Mouse (Mus musculus): ENCODE results near the gene Hoxd12.

Gene Hoxd12

DNA sequence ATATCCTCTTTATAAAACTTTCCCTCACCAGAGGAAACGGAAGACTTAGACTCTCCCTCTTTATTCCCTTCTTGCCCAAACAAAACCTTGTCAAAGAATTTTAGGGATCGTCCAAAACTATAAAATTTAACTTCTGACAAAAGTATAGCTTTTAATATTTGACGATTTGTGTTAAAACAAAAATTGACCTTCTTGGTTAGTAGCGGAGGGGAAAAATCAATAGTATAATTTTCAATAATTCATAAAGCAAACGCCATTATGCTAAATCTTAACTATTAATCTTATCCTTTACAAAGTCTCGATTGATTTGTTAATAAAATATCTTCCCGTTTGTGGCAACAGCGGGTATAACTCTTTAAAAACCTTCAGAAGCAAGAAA, 15.5 kb downstream of the Hoxd12 start:
- in situ Hi-C loops (cut with MboI; ENCODE audit: unreplicated experiment in 2 of 2) = loop anchor here (25.0 kb wide), 2 partner anchors 1072 to 1272 kb away; no protein-coding TSS in a partner anchor

DNA sequence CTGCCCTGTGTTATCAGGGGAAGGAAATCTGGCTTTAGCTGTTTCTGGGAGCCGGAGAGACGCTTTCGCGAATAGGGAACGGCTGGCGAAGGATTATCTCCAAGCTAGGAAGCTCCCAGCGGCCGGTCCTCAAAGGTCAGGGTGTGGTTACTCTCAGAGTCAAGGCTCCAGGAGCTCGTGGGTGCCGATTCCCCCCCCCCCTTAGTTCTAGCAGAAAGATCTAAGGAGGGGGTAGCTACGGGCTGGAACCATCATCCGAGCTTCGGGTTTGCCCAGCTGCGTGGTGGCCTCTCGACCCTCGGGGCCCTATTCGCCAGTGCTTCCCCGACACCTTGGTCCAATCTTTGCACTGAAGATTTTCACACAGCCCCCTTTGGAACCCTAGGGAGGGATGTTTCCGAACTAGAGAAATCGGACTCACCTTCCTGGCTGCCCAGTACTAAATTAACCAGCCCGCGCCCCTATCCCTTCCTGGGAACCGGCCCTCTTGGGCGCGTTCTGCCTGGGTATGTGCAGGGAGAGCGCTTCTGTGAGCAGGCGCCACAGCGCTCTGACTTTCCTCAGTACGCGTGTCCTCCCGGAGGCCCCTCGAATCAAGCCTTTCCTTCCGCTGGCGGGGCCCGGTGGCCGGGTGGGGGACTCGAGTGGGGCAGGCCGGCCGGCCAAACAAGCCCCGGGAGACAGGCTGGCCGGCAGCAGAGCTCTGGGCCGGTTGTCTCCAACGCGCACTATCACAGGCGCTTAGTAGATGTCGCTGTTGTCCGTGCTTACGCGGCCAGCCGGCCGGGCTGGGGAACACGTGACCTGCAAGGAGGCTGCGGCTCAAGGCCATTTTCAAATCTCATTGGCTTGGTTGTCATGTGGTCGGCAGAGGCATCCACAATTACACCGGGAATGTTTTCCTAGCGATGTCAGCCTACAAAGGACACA, 16.5 kb downstream of the Hoxd12 start, which contains the start of gene Hoxd10:
Gene Hoxd10 (plus strand): TSS at position 903 of the 930 bp plus-strand sequence.
- in situ Hi-C loops (cut with MboI; ENCODE audit: unreplicated experiment in 2 of 2) = loop anchor here (25.0 kb wide), 2 partner anchors 1071 to 1271 kb away; no protein-coding TSS in a partner anchor

DNA sequence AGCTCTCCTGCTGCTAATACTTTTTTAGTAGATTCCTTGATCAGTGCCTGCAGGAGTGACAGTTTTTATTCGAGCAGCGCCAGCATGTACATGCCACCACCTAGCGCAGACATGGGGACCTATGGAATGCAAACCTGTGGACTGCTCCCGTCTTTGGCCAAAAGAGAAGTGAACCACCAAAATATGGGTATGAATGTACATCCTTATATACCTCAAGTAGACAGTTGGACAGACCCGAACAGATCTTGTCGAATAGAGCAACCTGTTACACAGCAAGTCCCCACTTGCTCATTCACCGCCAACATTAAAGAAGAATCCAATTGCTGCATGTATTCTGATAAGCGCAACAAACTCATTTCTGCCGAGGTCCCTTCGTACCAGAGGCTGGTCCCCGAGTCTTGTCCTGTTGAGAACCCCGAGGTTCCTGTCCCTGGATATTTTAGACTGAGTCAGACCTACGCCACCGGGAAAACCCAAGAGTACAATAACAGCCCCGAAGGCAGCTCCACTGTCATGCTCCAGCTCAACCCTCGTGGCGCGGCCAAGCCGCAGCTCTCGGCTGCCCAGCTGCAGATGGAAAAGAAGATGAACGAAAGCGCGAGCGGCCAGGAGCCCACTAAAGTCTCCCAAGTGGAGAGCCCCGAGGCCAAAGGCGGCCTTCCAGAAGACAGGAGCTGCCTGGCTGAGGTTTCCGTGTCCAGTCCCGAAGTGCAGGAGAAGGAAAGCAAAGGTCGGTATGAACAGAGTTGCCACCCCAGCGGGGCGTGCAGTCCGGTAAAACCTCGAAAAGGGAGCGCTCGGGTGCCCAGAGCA, 17.4 kb downstream of the Hoxd12 start:
- in situ Hi-C loops (cut with MboI; ENCODE audit: unreplicated experiment in 2 of 2) = loop anchor here (25.0 kb wide), 2 partner anchors 1070 to 1270 kb away; no protein-coding TSS in a partner anchor

- in situ Hi-C loops (cut with MboI; ENCODE audit: unreplicated experiment in 2 of 2) = loop anchor here (25.0 kb wide), 2 partner anchors 1069 to 1269 kb away; no protein-coding TSS in a partner anchor
Measured at GRCm38 (mm10) chr2:74692808-74693431, 18.1 kb downstream of the Hoxd12 start.

GRCm38 (mm10) chr2:74693432-74693827, 18.6 kb downstream of the Hoxd12 start:
- in situ Hi-C loops (cut with MboI; ENCODE audit: unreplicated experiment in 2 of 2) = loop anchor here (25.0 kb wide), 2 partner anchors 1069 to 1269 kb away; no protein-coding TSS in a partner anchor

DNA sequence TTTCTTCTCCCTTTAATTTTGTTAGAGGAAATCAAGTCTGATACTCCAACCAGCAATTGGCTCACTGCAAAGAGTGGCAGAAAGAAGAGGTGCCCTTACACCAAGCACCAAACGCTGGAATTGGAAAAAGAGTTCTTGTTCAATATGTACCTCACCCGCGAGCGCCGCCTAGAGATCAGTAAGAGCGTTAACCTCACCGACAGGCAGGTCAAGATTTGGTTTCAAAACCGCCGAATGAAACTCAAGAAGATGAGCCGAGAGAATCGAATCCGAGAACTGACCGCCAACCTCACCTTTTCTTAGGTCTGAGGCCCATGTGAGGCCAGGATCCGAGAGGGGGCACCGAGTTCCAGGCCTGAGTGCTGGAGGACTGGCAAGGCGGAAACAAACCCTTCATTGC, 19.3 kb downstream of the Hoxd12 start:
- in situ Hi-C loops (cut with MboI; ENCODE audit: unreplicated experiment in 2 of 2) = loop anchor here (25.0 kb wide), 2 partner anchors 1068 to 1268 kb away; no protein-coding TSS in a partner anchor

DNA sequence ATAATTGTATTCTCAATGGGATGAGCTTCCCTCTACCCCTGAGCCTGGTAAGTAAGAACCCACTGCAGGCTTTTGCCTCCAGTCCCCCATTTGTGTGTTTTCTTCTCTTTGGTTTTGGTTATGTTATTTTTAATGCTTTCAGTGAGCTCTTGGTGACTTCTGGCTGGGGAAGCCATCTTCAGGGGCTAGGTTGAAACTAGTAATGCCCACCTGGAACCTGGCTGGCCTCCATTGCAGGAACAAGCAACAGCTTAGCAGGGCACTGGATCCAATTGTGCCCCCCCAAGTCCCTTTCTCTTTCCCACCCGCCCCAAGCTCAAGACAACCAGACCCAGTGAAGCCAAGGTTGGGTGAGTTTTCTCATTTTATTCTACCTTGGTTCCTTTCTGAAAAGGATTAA, 20.6 kb downstream of the Hoxd12 start:
- in situ Hi-C loops (cut with MboI; ENCODE audit: unreplicated experiment in 2 of 2) = loop anchor here (25.0 kb wide), 2 partner anchors 1067 to 1267 kb away; no protein-coding TSS in a partner anchor

GRCm38 (mm10) chr2:74695813-74696430, 21.1 kb downstream of the Hoxd12 start:
- in situ Hi-C loops (cut with MboI; ENCODE audit: unreplicated experiment in 2 of 2) = loop anchor here (25.0 kb wide), 2 partner anchors 1066 to 1266 kb away; no protein-coding TSS in a partner anchor

DNA sequence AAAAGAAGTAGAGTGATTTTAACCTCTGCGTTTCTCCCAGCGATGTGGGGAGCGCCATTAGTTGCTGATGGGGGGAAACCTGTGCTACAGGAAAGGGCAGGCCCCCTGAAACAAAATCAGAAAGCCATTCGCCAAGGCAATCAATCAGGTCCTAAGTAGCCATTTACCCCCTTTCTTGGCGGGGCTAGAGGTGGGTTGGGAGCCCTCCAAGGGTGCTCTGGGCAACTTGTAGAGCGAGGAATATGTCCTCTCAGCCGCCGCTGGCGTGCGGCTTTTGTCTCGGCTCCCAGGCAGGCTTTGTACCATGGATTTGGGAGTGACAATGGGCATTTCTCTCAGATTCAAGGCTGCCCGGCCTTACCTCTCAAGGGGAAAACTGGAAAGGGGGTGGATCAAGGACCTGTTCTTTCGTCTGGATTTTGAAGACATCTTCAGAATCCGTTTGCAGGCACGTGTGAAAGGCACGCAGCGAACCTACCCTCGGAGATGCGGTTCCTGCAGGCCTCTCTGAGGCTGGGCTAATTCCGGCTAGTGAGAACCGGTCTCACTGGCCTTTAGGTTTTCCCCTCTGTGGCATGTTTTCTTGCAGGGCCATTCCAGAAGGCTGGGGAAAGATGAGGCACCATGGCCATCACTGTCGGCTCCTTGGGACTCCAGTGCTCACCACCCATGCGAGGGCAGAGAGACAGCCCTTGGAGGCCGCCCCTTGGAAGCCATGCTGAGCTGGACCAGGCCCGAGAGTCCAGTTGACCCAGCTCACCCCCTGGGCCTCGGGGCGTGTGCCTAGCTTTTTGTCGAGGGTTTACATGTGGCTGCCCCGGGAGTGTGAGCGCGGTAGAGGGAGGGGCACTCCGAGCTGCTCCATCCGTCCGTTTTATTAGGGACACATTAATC, 21.9 kb downstream of the Hoxd12 start:
- in situ Hi-C loops (cut with MboI; ENCODE audit: unreplicated experiment in 2 of 2) = loop anchor here (25.0 kb wide), 2 partner anchors 1066 to 1266 kb away; no protein-coding TSS in a partner anchor

- in situ Hi-C loops (cut with MboI; ENCODE audit: unreplicated experiment in 2 of 2) = loop anchor here (25.0 kb wide), 2 partner anchors 1065 to 1265 kb away; no protein-coding TSS in a partner anchor
Measured at GRCm38 (mm10) chr2:74697567-74698121, 22.8 kb downstream of the Hoxd12 start, which contains the start of gene Hoxd9. TSS of gene Hoxd9 (plus strand) at chr2:74697727.

DNA sequence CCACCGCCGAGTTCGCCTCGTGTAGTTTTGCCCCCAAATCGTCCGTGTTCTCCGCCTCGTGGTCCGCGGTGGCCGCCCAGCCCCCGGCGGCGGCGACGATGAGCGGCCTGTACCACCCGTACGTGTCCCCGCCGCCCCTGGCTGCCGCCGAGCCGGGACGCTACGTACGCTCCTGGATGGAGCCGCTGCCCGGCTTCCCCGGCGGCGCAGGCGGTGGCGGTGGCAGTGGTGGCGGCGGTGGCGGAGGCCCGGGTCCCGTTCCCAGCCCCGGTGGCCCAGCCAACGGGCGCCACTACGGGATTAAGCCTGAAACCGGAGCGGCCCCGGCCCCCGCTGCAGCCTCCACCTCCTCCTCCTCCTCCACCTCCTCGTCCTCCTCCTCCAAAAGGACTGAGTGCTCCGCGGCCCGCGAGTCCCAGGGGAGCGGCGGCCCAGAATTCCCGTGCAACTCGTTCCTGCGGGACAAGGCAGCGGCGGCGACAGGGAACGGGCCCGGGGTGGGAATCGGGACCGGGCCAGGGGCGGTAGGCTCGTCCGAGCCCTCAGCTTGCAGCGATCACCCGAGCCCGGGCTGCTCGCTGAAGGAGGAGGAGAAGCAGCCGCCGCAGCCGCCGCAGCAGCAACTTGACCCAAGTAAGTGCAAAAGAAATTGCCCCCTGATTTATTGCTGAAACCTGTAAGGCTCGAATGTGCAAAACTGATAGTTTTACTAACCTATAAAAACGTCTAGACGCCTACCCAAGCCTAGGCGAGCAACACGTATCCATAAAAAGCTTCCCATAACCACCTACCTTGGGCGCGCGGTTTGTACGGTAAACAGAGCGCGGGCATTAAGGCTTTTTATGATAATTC, 23.6 kb downstream of the Hoxd12 start:
- in situ Hi-C loops (cut with MboI; ENCODE audit: unreplicated experiment in 2 of 2) = loop anchor here (25.0 kb wide), 2 partner anchors 1064 to 1264 kb away; no protein-coding TSS in a partner anchor

DNA sequence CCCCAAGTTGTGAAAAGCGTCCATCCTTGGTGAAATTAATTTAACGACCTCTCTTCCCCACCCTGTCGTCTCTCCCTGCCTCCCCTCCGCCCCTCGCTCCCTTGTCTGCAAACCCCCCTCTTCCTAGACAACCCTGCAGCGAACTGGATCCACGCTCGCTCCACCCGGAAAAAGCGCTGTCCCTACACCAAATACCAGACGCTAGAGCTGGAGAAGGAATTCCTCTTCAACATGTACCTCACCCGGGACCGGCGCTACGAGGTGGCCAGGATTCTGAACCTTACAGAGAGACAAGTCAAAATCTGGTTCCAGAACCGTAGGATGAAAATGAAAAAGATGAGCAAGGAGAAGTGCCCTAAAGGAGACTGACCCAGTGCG, 24.2 kb downstream of the Hoxd12 start:
- in situ Hi-C loops (cut with MboI; ENCODE audit: unreplicated experiment in 2 of 2) = loop anchor here (25.0 kb wide), 2 partner anchors 1063 to 1263 kb away; no protein-coding TSS in a partner anchor

DNA sequence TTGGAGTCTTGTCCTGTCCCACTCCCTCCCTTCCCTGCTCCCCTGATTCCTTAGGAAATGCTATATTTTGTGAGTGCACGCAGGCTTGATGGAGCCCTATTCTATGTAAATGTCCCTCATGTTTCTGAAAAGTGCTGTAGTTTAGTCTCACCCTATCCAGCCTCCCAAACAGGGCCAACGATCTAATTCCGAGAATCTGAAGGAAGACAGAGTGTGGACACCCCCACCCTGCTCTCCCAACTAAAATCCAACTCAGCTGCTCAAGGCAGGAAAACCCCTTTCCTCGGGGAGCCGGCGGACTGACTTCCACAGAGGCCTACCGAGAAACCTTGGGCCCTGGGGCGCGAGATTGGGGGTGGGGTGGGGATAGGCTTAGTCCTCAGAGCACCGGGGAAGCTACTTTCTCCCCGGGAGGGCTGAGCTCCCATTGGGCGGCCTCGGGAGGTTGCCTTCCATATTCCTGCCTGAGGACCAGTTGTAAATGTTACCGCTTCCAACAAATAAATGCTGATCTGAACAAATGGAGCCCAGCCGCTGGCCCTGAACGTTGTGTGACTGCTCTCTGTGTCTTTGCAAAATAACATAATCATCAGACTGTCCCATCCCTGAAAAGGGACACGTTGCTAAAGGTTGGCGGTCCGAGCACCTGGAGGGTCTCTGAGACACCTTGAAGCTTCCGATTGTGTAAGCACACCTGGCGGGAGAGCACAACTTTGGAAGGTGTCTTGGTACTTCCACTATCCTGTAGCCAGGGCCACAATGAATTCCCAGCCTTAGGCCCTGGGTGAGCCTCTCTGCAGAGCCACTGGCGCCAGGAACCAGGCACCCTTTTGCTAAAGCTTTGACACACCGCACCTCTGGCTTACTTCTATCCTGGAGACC, 25.1 kb downstream of the Hoxd12 start:
- in situ Hi-C loops (cut with MboI; ENCODE audit: unreplicated experiment in 2 of 2) = loop anchor here (5.0 to 25.0 kb wide), 9 partner anchors 362 to 1262 kb away; no protein-coding TSS in a partner anchor

- in situ Hi-C loops (cut with MboI; ENCODE audit: unreplicated experiment in 2 of 2) = loop anchor here (5.0 to 25.0 kb wide), 8 partner anchors 362 to 1262 kb away; no protein-coding TSS in a partner anchor
Measured at GRCm38 (mm10) chr2:74700546-74701112, 25.8 kb downstream of the Hoxd12 start.

GRCm38 (mm10) chr2:74701949-74702819, 27.4 kb downstream of the Hoxd12 start:
- in situ Hi-C loops (cut with MboI; ENCODE audit: unreplicated experiment in 2 of 2) = loop anchor here (5.0 to 25.0 kb wide), 8 partner anchors 360 to 1260 kb away; no protein-coding TSS in a partner anchor
